Mouse (Mus musculus) mesoderm, embryonic 11.5 days (tissue): ENCODE measurements at regions not wholly inside any gene's neighbourhood (a gene's known extent, or its start where the extent isn't known, plus 50 kb on each side); places are given as distances from the start of the nearest gene placed in this dataset.
"Not testable (repeated sequence)": the region's sequence is repeated elsewhere in the genome, so short reads cannot be mapped to it uniquely, and the experiment has no call there.

Experiments
- DNase-seq: peaks from one replicate; pipeline ENCODE4 v3.0.0-alpha.2; 2012; ENCODE audit warnings: low read depth, low spot score

DNA sequence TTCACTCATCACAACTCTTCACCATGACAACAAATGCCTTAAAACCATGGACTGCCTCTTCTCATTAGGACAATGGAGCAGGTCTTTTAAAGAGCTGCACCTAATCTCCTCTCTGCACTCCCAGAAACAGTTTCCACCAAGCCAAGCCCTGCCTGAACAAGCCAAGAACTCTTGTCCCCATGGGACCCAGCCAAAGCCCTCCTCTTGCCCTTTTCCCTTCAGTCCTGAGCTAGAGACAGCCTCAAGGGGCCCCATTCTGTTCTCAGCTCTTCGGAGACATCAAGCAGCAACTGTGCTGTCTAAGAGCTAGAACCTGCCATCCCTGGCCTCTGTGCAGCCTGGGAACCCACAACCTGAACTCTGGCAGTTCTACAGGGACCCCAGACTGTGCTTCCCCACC lies 345.0 kb upstream of the Irak1bp1 start:
- DNase-seq: no peak

- no peak for DNase-seq
Measured at GRCm38 (mm10) chr9:82493440-82493839, 335.9 kb upstream of the Irak1bp1 start.

GRCm38 (mm10) chr9:82510014-82510413 lies 319.3 kb upstream of the Irak1bp1 start:
- no peak for DNase-seq

GRCm38 (mm10) chr9:82518993-82519392 lies 310.3 kb upstream of the Irak1bp1 start:
- DNase-seq: no peak

DNA sequence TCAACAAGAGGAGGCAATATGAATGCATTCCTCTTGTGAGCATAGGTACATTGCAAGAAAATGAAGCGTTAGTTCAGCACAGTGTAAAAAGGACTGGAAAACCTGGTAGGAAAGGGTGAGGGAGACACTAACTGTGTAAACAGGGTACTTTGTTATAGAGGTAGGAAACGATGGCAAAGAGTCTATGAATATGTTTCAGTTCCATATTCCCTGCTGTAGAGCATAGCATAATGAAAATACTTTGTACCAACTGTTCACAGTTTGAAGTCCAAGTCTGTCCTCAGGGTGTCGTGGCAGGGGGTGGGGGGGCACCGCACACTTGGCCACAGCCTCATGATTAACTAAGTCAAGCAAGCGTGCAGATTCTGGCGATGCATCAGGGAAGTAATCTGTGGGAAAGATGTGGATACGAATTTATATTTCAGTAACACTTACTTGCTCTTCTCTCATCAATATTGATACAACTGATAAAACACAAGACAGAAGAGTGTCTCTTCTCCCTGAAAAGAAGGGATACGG lies 301.4 kb upstream of the Irak1bp1 start:
- no peak for DNase-seq

- DNase-seq: no peak
Measured at GRCm38 (mm10) chr9:82552726-82553125, 276.6 kb upstream of the Irak1bp1 start.

- peak; percentile 27 for DNase-seq
Measured at GRCm38 (mm10) chr9:82553213-82553612, 276.1 kb upstream of the Irak1bp1 start.

DNA sequence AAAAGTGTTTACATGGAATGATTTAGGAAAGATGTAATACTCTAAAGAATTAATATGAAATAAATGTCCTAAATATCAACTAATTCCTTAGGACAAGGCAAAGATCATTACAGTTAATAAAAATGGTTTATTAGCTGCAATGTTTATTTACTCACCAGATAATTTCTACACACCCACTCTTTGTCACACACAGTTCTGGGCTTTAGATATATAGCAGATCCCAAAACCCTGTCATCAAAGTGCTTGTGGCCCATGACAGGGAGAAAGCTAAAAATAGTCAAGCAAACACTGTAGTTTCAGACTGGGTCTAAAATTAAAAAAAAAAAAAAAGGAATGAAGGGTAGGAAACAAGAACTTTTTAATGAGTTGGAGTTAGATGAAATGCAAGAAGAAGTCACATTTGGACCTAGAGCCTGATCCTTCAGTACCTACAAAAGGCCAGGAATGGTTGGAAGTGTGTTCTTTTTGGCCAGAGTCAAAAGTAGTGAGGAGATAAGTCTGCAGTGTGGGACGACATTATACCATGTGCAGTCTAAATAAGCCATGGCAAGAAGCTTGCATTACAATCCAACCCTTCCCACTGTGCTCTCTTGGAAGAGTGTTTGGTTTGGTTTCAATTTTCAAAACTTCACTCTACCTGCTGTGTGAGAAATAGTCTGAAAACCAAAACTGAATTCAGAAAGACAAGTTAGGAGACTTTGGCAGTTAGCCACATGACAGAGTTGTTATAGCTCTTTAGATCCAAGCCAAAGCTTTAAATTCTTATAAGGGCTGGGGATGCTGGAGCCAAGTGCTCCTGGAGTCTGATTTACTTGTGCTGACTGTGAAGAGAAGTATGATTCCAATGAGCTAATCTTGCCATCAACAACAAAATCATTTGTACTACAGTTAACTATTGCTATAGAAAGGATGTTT lies 266.5 kb upstream of the Irak1bp1 start:
- DNase-seq: no peak

DNA sequence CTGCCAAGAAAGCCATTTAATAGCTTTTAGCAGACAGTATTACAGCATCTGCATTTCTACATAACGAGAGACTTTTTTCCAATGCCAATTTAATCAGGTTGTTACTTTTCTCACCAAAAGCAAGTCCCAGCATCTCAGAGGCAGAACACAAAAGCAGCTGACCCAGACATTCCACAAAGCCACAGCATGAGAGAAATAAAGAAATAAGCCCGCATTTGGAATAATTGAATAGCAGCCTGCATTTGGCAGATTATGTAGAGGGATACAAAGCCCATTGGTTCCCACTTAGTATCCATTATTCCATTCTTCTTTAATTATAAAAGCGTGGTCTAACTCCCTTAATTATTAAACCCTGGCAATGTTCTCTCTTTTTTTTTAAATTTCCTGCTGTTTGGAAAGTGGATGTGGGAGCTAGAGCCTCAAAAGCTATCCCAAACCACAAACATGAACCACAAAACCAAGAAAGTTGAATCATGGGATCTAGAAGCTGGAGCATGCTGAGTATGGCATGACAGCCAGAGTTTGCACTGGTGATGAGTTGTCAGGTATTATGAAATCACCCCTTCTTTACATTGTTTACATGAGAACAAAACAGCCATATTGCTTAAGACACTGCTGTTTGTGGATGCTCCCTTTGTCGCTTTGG lies 247.8 kb upstream of the Irak1bp1 start:
- no peak for DNase-seq

- no peak for DNase-seq
Measured at GRCm38 (mm10) chr9:82609111-82609510, 220.2 kb upstream of the Irak1bp1 start.

GRCm38 (mm10) chr9:82609946-82610345 lies 219.4 kb upstream of the Irak1bp1 start:
- no peak for DNase-seq

GRCm38 (mm10) chr9:82612526-82612925 lies 216.8 kb upstream of the Irak1bp1 start:
- DNase-seq: no peak

GRCm38 (mm10) chr9:82632411-82632810 lies 196.9 kb upstream of the Irak1bp1 start:
- DNase-seq: no peak

GRCm38 (mm10) chr9:82640277-82640676 lies 189.1 kb upstream of the Irak1bp1 start:
- DNase-seq: no peak

- DNase-seq: peak; percentile 10
Measured at GRCm38 (mm10) chr9:82643900-82644299, 185.4 kb upstream of the Irak1bp1 start.

- not testable (repeated sequence) for DNase-seq
Measured at GRCm38 (mm10) chr9:82655511-82655910, 173.8 kb upstream of the Irak1bp1 start.

GRCm38 (mm10) chr9:82682196-82682595 lies 147.1 kb upstream of the Irak1bp1 start:
- no peak for DNase-seq

DNA sequence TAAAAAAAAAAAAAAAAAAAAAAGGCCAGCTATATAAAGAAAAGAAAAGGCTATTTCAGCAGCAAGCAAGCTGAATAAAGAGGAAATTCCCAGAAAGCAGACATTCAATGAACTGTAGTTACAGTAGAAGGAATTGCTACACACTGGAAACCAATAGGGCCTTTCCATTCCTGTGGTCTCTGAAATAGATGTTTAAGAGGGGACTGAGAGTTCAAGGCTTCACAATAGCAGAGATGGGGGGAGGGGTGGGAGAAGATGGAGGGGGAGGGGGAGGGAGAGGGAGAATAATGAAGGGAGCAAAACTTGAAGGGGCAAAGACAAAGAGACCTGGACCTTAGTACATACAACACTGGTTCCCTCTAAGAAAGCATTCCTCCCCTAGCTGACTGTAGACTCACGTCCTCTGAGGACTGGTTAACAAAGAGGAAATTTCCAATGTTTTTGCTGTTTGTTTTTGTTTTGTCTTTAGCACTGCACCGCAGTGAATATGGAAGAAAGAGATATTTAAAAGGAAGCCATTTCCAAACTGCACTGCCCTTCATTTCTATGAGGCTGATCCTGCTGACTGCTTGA lies 119.8 kb upstream of the Irak1bp1 start:
- DNase-seq: no peak

- no peak for DNase-seq
Measured at GRCm38 (mm10) chr9:82709991-82710593, 119.2 kb upstream of the Irak1bp1 start.

GRCm38 (mm10) chr9:82710945-82711516 lies 118.3 kb upstream of the Irak1bp1 start:
- DNase-seq: no peak
